Mouse (Mus musculus) embryonic stem cell, embryonic (primary cell): Measurements from ENCODE around the gene Crtam.

Experiments
- CTCF ChIA-PET, 4 experiments: fragments of 300-600 bp in 2 of 4; fragments of 350-600 bp in 2 of 4; sonication (Branson Sonifier 250); formaldehyde crosslinking; loops; one replicate each; lab custom pipeline; 2022; ENCODE audit warnings: inconsistent platforms in 2 of 4; lab: Charles Lee
- POLR2A ChIA-PET, 4 experiments: fragments of 300-600 bp in 2 of 4; fragments of 350-600 bp in 2 of 4; sonication (Branson Sonifier 250); formaldehyde crosslinking; loops; one replicate each; lab custom pipeline; 2022; ENCODE audit warnings: antibody characterized with exemption in 4 of 4, inconsistent platforms in 1 of 4; lab: Charles Lee

Gene Crtam

GRCm38 (mm10) chr9:41021690-41022089 is 17.3 kb upstream of the Crtam start:
- POLR2A ChIA-PET: no interaction called here
- CTCF ChIA-PET: no interaction called here

GRCm38 (mm10) chr9:41020486-41020885 is 16.1 kb upstream of the Crtam start:
- CTCF ChIA-PET: no interaction called here
- POLR2A ChIA-PET: no interaction called here

- ChIA-PET CTCF (interaction anchor here in 3 of 4 experiments (0.6 to 1.5 kb wide), 4 partner anchors 9 to 14 kb away, joined by 3 to 4 read pairs (median 4); no protein-coding TSS in a partner anchor), POLR2A (interaction anchor here in 1 of 4 experiments (0.7 kb wide), 1 partner anchor 219 kb away, joined by 4 read pairs; no protein-coding TSS in a partner anchor)
Observed at GRCm38 (mm10) chr9:41014512-41014911, 10.1 kb upstream of the Crtam start.

- CTCF ChIA-PET: no interaction called here
Observed at GRCm38 (mm10) chr9:41012456-41012855, 8.0 kb upstream of the Crtam start.

GRCm38 (mm10) chr9:41011512-41012436 is 7.3 kb upstream of the Crtam start:
- POLR2A ChIA-PET: interaction anchor here in 1 of 4 experiments (0.6 kb wide), 1 partner anchor 205 kb away, joined by 4 read pairs; no protein-coding TSS in a partner anchor

More at GRCm38 (mm10) chr9:41012456-41012855, 8.0 kb upstream of the Crtam start:
- POLR2A ChIA-PET: interaction anchor here in 1 of 4 experiments (0.7 kb wide), 1 partner anchor 53 kb away, joined by 3 read pairs; no protein-coding TSS in a partner anchor

GRCm38 (mm10) chr9:41007785-41008184 is 3.4 kb upstream of the Crtam start:
- CTCF ChIA-PET: no interaction called here
- POLR2A ChIA-PET: no interaction called here

More at GRCm38 (mm10) chr9:41011512-41012436, 7.3 kb upstream of the Crtam start:
- CTCF ChIA-PET: interaction anchor here in 1 of 4 experiments (1.4 kb wide), 1 partner anchor 177 kb away, joined by 4 read pairs; no protein-coding TSS in a partner anchor

GRCm38 (mm10) chr9:40997116-40997779 is 7.2 kb downstream of the Crtam start:
- ChIA-PET POLR2A (interaction anchor here in 2 of 4 experiments (0.6 to 0.9 kb wide), 4 partner anchors 8 to 191 kb away, joined by 3 to 7 read pairs (median 4); no protein-coding TSS in a partner anchor), CTCF (interaction anchor here in 1 of 4 experiments (1.1 kb wide), 1 partner anchor 31 kb away, joined by 4 read pairs; no protein-coding TSS in a partner anchor)

GRCm38 (mm10) chr9:40994075-40994474 is 10.4 kb downstream of the Crtam start:
- ChIA-PET POLR2A (no interaction called here), CTCF (interaction anchor here in 1 of 4 experiments (1.6 kb wide), 1 partner anchor 214 kb away, joined by 11 read pairs; no protein-coding TSS in a partner anchor)

- CTCF ChIA-PET: interaction anchor here in 2 of 4 experiments (1.3 to 3.2 kb wide), 3 partner anchors 157 to 216 kb away, joined by 3 to 18 read pairs (median 11); no protein-coding TSS in a partner anchor
- POLR2A ChIA-PET: interaction anchor here in 1 of 4 experiments (1.2 kb wide), 1 partner anchor 185 kb away, joined by 3 read pairs; no protein-coding TSS in a partner anchor
Observed at GRCm38 (mm10) chr9:40991511-40991910, 12.9 kb downstream of the Crtam start.

- ChIA-PET CTCF (interaction anchor here (0.5 to 3.7 kb wide), 22 partner anchors 14 to 218 kb away, joined by 3 to 44 read pairs (median 6); no protein-coding TSS in a partner anchor), POLR2A (interaction anchor here in 2 of 4 experiments (0.6 to 1.6 kb wide), 2 partner anchors 32 to 217 kb away, joined by 4 to 5 read pairs; no protein-coding TSS in a partner anchor)
Observed at GRCm38 (mm10) chr9:40989940-40990588, 14.4 kb downstream of the Crtam start.

- POLR2A ChIA-PET: no interaction called here
- CTCF ChIA-PET: interaction anchor here in 3 of 4 experiments (0.6 to 3.5 kb wide), 4 partner anchors 12 to 749 kb away, joined by 3 to 45 read pairs (median 8); no protein-coding TSS in a partner anchor
Observed at GRCm38 (mm10) chr9:40984313-40984712, 20.1 kb downstream of the Crtam start.

- CTCF ChIA-PET: interaction anchor here (0.6 to 3.5 kb wide), 10 partner anchors 21 to 623 kb away, joined by 3 to 45 read pairs (median 6); no protein-coding TSS in a partner anchor
- POLR2A ChIA-PET: interaction anchor here in 2 of 4 experiments (0.5 to 0.7 kb wide), 2 partner anchors 165 to 178 kb away, joined by 3 to 4 read pairs; no protein-coding TSS in a partner anchor
Observed at GRCm38 (mm10) chr9:40983758-40984157, 20.7 kb downstream of the Crtam start.

GRCm38 (mm10) chr9:40982480-40982879 is 21.9 kb downstream of the Crtam start:
- CTCF ChIA-PET: interaction anchor here (0.6 to 3.5 kb wide), 31 partner anchors 9 to 1690 kb away, joined by 3 to 45 read pairs (median 4); partner anchors contain the start of gene Jhy (in 1 of the 4)
- POLR2A ChIA-PET: interaction anchor here in 2 of 4 experiments (0.6 to 1.1 kb wide), 3 partner anchors 10 to 148 kb away, joined by 3 to 4 read pairs (median 3); no protein-coding TSS in a partner anchor

- ChIA-PET CTCF (interaction anchor here in 2 of 4 experiments (0.6 to 2.1 kb wide), 3 partner anchors 28 to 224 kb away, joined by 3 to 6 read pairs (median 6); no protein-coding TSS in a partner anchor), POLR2A (interaction anchor here in 2 of 4 experiments (0.6 to 0.7 kb wide), 2 partner anchors 116 to 542 kb away, joined by 3 to 4 read pairs; no protein-coding TSS in a partner anchor)
Observed at GRCm38 (mm10) chr9:40974042-40974801, 30.2 kb downstream of the Crtam start.

- ChIA-PET CTCF (interaction anchor here in 1 of 4 experiments (1.0 kb wide), 1 partner anchor 18 kb away, joined by 4 read pairs; no protein-coding TSS in a partner anchor), POLR2A (interaction anchor here in 2 of 4 experiments (0.6 to 0.7 kb wide), 2 partner anchors 124 to 157 kb away, joined by 3 to 5 read pairs; no protein-coding TSS in a partner anchor)
Observed at GRCm38 (mm10) chr9:40964418-40964714, 40.1 kb downstream of the Crtam start.
